49 mouse cellular contexts compared by ENCODE assay signal in genomic region chr10:78710706-78711105, GRCm38 (mm10). TPM values are rescaled to one million over a fixed set of nuclear protein-coding genes. Genes with fewer than 3 reads are reported as not detected.
"Had no signal": no experiment of that assay in that cellular context is flagged by ENCODE, and none has a peak within 500 bp of the region (broad histone marks: within the 10 kb centered on the region; RNA-seq: fewer than 3 reads in every experiment).

No protein-coding gene starts in this region.

- ATAC-seq: hindbrain, embryonic 16.5 days; hindbrain, postnatal 0 days; inflammation-experienced regulatory T-cells, adult 6 months; intestine, embryonic 15.5 days; intestine, embryonic 16.5 days; intestine, postnatal 0 days had no signal

- DNase-seq: heart, adult 18-20 months; heart, adult 2 months; heart, postnatal 10 days; heart, postnatal 14 days; heart, postnatal 36 days; heart, postnatal 4 days; kidney, adult 18-20 months; kidney, adult 8-10 months; kidney, postnatal 14 days; kidney, postnatal 25 days; kidney, postnatal 4 days; layer of hippocampus, adult 9-11 months; layer of hippocampus, postnatal 36 days had no signal

- H3K27me3 ChIP-seq: heart, embryonic 12.5 days; heart, embryonic 13.5 days; heart, embryonic 15.5 days; hindbrain, embryonic 12.5 days; hindbrain, embryonic 13.5 days; hindbrain, embryonic 15.5 days; intestine, embryonic 15.5 days; kidney, embryonic 15.5 days had no signal

- H3K4me2 ChIP-seq: heart, embryonic 11.5 days; heart, embryonic 12.5 days; heart, embryonic 13.5 days; heart, embryonic 15.5 days; hindbrain, embryonic 12.5 days; hindbrain, embryonic 13.5 days; hindbrain, embryonic 14.5 days; hindbrain, embryonic 15.5 days; intestine, embryonic 15.5 days; kidney, embryonic 15.5 days had no signal

- H3K4me3 ChIP-seq: heart, adult 2 months; heart, embryonic 10.5 days; heart, embryonic 12.5 days; heart, embryonic 13.5 days; heart, embryonic 15.5 days; hindbrain, embryonic 10.5 days; hindbrain, embryonic 12.5 days; hindbrain, embryonic 13.5 days; hindbrain, embryonic 15.5 days; intestine, embryonic 15.5 days; kidney, embryonic 15.5 days; layer of hippocampus, adult 2 months had no signal

- H3K9ac ChIP-seq: heart, embryonic 12.5 days; heart, embryonic 13.5 days; heart, embryonic 15.5 days; hindbrain, embryonic 12.5 days; hindbrain, embryonic 13.5 days; hindbrain, embryonic 14.5 days; hindbrain, embryonic 15.5 days; intestine, embryonic 15.5 days; kidney, embryonic 15.5 days had no signal

- H3K36me3 ChIP-seq: heart, embryonic 10.5 days; heart, embryonic 12.5 days; heart, embryonic 13.5 days; heart, embryonic 15.5 days; hindbrain, embryonic 10.5 days; hindbrain, embryonic 12.5 days; hindbrain, embryonic 13.5 days; hindbrain, embryonic 15.5 days; intestine, embryonic 15.5 days; kidney, embryonic 15.5 days had no signal

- H3K9me3 ChIP-seq: heart, embryonic 10.5 days; heart, embryonic 12.5 days; heart, embryonic 13.5 days; heart, embryonic 15.5 days; hindbrain, embryonic 10.5 days; hindbrain, embryonic 12.5 days; hindbrain, embryonic 13.5 days; hindbrain, embryonic 15.5 days; intestine, embryonic 15.5 days; kidney, embryonic 15.5 days had no signal

- H3K4me1 ChIP-seq: heart, embryonic 10.5 days; heart, embryonic 12.5 days; heart, embryonic 13.5 days; heart, embryonic 15.5 days; hindbrain, embryonic 10.5 days; hindbrain, embryonic 12.5 days; hindbrain, embryonic 13.5 days; hindbrain, embryonic 15.5 days; intestine, embryonic 15.5 days; kidney, embryonic 15.5 days had no signal

- H3K27ac ChIP-seq: heart, adult 2 months; heart, embryonic 10.5 days; heart, embryonic 13.5 days; heart, embryonic 15.5 days; hindbrain, embryonic 10.5 days; hindbrain, embryonic 12.5 days; hindbrain, embryonic 13.5 days; hindbrain, embryonic 14.5 days; hindbrain, embryonic 15.5 days; hindbrain, postnatal 0 days; intestine, embryonic 15.5 days; kidney, embryonic 15.5 days; kidney, postnatal 0 days; layer of hippocampus, adult 2 months had no signal

RNA-seq across cellular contexts. Expression of gene Casp14, which starts 7.4 kb away (rescaled TPM):
- total RNA-seq: heart, adult 18-20 months; heart, adult 2 months; heart, adult 8-10 months; heart, postnatal 10 days; heart, postnatal 14 days; heart, postnatal 25 days; heart, postnatal 36 days; heart, postnatal 4 days; hematopoietic stem cell, adult 5-6 weeks; hindbrain, postnatal 0 days; layer of hippocampus, adult 18-20 months; layer of hippocampus, adult 2 months; layer of hippocampus, adult 8-10 months; layer of hippocampus, postnatal 10 days; layer of hippocampus, postnatal 14 days; layer of hippocampus, postnatal 25 days; layer of hippocampus, postnatal 36 days; left cerebral cortex, adult 18-20 months had no signal
- polyA plus RNA-seq: heart, adult 2 months; heart, embryonic 10.5 days; heart, embryonic 11.5 days; heart, embryonic 12.5 days; heart, embryonic 13.5 days; heart, embryonic 14.5 days; heart, embryonic 15.5 days; heart, embryonic 16.5 days; heart, postnatal 0 days; hindbrain, embryonic 11.5 days; hindbrain, embryonic 12.5 days; hindbrain, embryonic 13.5 days; hindbrain, embryonic 14.5 days; hindbrain, embryonic 15.5 days; hindbrain, embryonic 16.5 days; hindbrain, postnatal 0 days; inflammation-experienced regulatory T-cells, adult 6 months; kidney, embryonic 14.5 days; kidney, embryonic 15.5 days; kidney, embryonic 16.5 days; kidney, postnatal 0 days had no signal

RNA-seq across cellular contexts. Expression of gene Ccdc105, which starts 42.2 kb away (rescaled TPM):
- total RNA-seq: heart, adult 18-20 months; heart, adult 2 months; heart, adult 8-10 months; heart, postnatal 10 days; heart, postnatal 14 days; heart, postnatal 25 days; heart, postnatal 36 days; heart, postnatal 4 days; hematopoietic stem cell, adult 5-6 weeks; hindbrain, postnatal 0 days; layer of hippocampus, postnatal 10 days had no signal
- polyA plus RNA-seq: heart, adult 2 months; heart, embryonic 10.5 days; heart, embryonic 12.5 days; heart, embryonic 13.5 days; heart, embryonic 14.5 days; heart, embryonic 15.5 days; heart, embryonic 16.5 days; heart, postnatal 0 days; hindbrain, embryonic 11.5 days; inflammation-experienced regulatory T-cells, adult 6 months; intestine, embryonic 14.5 days; intestine, embryonic 16.5 days; intestine, postnatal 0 days; kidney, embryonic 14.5 days; kidney, embryonic 15.5 days; kidney, embryonic 16.5 days; kidney, postnatal 0 days; large intestine, adult 2 months had no signal
